Comparison of ENCODE assay signal across 28 mouse cellular contexts in genomic region chr1:182714236-182714935, GRCm38 (mm10). TPM values are rescaled to one million over a fixed set of nuclear protein-coding genes. Genes with fewer than 3 reads are reported as not detected.
DNase-seq lines count a peak whose midpoint lies in the region; ATAC-seq lines count a peak whose summit lies in the region.
"Had no signal": no experiment of that assay in that cellular context is flagged by ENCODE, and none has a peak within 500 bp of the region (broad histone marks: within the 10 kb centered on the region; RNA-seq: fewer than 3 reads in every experiment).

No protein-coding gene starts in this region.

- H3K36me3 ChIP-seq in embryonic facial prominence, embryonic 14.5 days (ENCODE audit: control insufficient read depth, insufficient read depth, low read length) = no peaks in the 10 kb centered on the region
- no peaks in the 10 kb centered on the region for H3K36me3 ChIP-seq in embryonic facial prominence, embryonic 10.5 days (replicated peaks)
- no peaks in the 10 kb centered on the region for H3K36me3 ChIP-seq in heart, embryonic 10.5 days
- no peaks in the 10 kb centered on the region for H3K36me3 ChIP-seq in heart, embryonic 11.5 days (ENCODE audit: control insufficient read depth, insufficient read depth, low read length)
- H3K36me3 ChIP-seq: G1E had no signal

- H3K4me2 ChIP-seq in embryonic facial prominence, embryonic 14.5 days (ENCODE audit: low read depth, low read length) = no peak overlapping the region
- no peak overlapping the region for H3K4me2 ChIP-seq in heart, embryonic 11.5 days

- ATAC-seq in embryonic facial prominence, embryonic 14.5 days (ENCODE audit: low read depth) = peak; percentile 65
- no peak for ATAC-seq in heart, embryonic 11.5 days (replicated peaks; ENCODE audit: insufficient number of reproducible peaks, low FRiP score, low TSS enrichment)
- ATAC-seq: activated CD4-positive, CD25-positive, alpha-beta regulatory T cell, adult 4 months; CD4-positive, CD25-positive, alpha-beta regulatory T cell, adult 4 months; Patski had no signal

- no peak overlapping the region for H3K9ac ChIP-seq in embryonic facial prominence, embryonic 14.5 days (ENCODE audit: low read depth, low read length)
- no peak overlapping the region for H3K9ac ChIP-seq in heart, embryonic 11.5 days (ENCODE audit: low read depth, low read length)

- WGBS in embryonic facial prominence, embryonic 14.5 days = 72% methylated on average over 6 of the region's 6 CpGs
- 74% methylated on average over 6 of the region's 6 CpGs for WGBS in embryonic facial prominence, embryonic 10.5 days
- WGBS in heart, embryonic 10.5 days = 72% methylated on average over 6 of the region's 6 CpGs
- WGBS in heart, embryonic 11.5 days (ENCODE audit: insufficient replicate concordance) = 62% methylated on average over 6 of the region's 6 CpGs

- no peaks in the 10 kb centered on the region for H3K27me3 ChIP-seq in embryonic facial prominence, embryonic 14.5 days (replicated peaks; ENCODE audit: control insufficient read depth, insufficient read depth, low read length)
- H3K27me3 ChIP-seq in embryonic facial prominence, embryonic 10.5 days (replicated peaks; ENCODE audit: low read depth, poor library complexity, severe bottlenecking) = no peaks in the 10 kb centered on the region
- H3K27me3 ChIP-seq in heart, embryonic 10.5 days (ENCODE audit: insufficient read depth, poor library complexity, severe bottlenecking) = no peaks in the 10 kb centered on the region
- no peaks in the 10 kb centered on the region for H3K27me3 ChIP-seq in heart, embryonic 11.5 days (ENCODE audit: control insufficient read depth, insufficient read depth, low read length)
- H3K27me3 ChIP-seq: CH12.LX, Patski had no signal

- peak; percentile 36 for DNase-seq in embryonic facial prominence, embryonic 14.5 days (ENCODE audit: low spot score)
- no peak for DNase-seq in embryonic facial prominence, embryonic 10.5 days (ENCODE audit: low spot score)
- DNase-seq in heart, adult 11 months = peak; percentile 67
- DNase-seq in heart, adult 8-10 months (ENCODE audit: low spot score) = no peak
- peak; percentile 64 for DNase-seq in heart, embryonic 10.5 days (ENCODE audit: low spot score)
- DNase-seq in retina, postnatal 1 day = peak; percentile 27
- DNase-seq in retina, embryonic 14.5 days (ENCODE audit: low spot score) = no peak
- DNase-seq: adrenal gland, adult 2 months; adrenal gland, adult 8-10 months; adrenal gland, postnatal 10 days; adrenal gland, postnatal 14 days; adrenal gland, postnatal 25 days; adrenal gland, postnatal 36 days; B cell, adult 2 months; cerebellum, adult 11 months; cerebellum, adult 11-12 months had no signal

- H3K9me3 ChIP-seq in embryonic facial prominence, embryonic 14.5 days (ENCODE audit: control insufficient read depth, low read length) = no peaks in the 10 kb centered on the region
- H3K9me3 ChIP-seq in embryonic facial prominence, embryonic 10.5 days = no peaks in the 10 kb centered on the region
- H3K9me3 ChIP-seq in heart, embryonic 10.5 days = no peaks in the 10 kb centered on the region
- H3K9me3 ChIP-seq in heart, embryonic 11.5 days (replicated peaks; ENCODE audit: control insufficient read depth, low read length) = no peaks in the 10 kb centered on the region

- no peak overlapping the region for H3K27ac ChIP-seq in embryonic facial prominence, embryonic 14.5 days (replicated peaks; ENCODE audit: low read depth, low read length)
- H3K27ac ChIP-seq in embryonic facial prominence, embryonic 10.5 days (replicated peaks) = no peak overlapping the region
- no peak overlapping the region for H3K27ac ChIP-seq in heart, embryonic 10.5 days
- H3K27ac ChIP-seq in heart, embryonic 11.5 days (ENCODE audit: low read depth, low read length) = no peak overlapping the region

- no peak overlapping the region for H3K4me3 ChIP-seq in embryonic facial prominence, embryonic 14.5 days (ENCODE audit: low read depth, low read length)
- H3K4me3 ChIP-seq in embryonic facial prominence, embryonic 10.5 days = no peak overlapping the region
- H3K4me3 ChIP-seq in heart, embryonic 10.5 days = no peak overlapping the region
- no peak overlapping the region for H3K4me3 ChIP-seq in heart, embryonic 11.5 days (ENCODE audit: low read depth, low read length)

- no peaks in the 10 kb centered on the region for H3K4me1 ChIP-seq in embryonic facial prominence, embryonic 14.5 days (ENCODE audit: control insufficient read depth, insufficient read depth, low read length)
- H3K4me1 ChIP-seq in embryonic facial prominence, embryonic 10.5 days = peaks cover 10% of the 10 kb centered on the region
- peaks cover 7% of the 10 kb centered on the region for H3K4me1 ChIP-seq in heart, embryonic 10.5 days
- peaks cover 4% of the 10 kb centered on the region; the same call in 1 of the 2 replicates for H3K4me1 ChIP-seq in heart, embryonic 11.5 days (ENCODE audit: control insufficient read depth, insufficient read depth, low read length)

RNA-seq across cellular contexts. Expression of gene Ccdc185, which starts 34.6 kb away (rescaled TPM):
- not detected in 2 replicates for polyA plus RNA-seq in embryonic facial prominence, embryonic 14.5 days (2014; fragmentation: Nextera tagmentation; extraction: Ambion mirVana)
- polyA plus RNA-seq in embryonic facial prominence, embryonic 10.5 days (2016; fragmentation: Nextera tagmentation; extraction: Ambion mirVana) = not detected in 2 replicates
- not detected for total RNA-seq in heart, adult 8-10 months (2022)
- 0.08 TPM in 1 of 2 replicates, not detected in the other for polyA plus RNA-seq in heart, embryonic 10.5 days (2016; fragmentation: Nextera tagmentation; extraction: Ambion mirVana)
- not detected in 2 replicates for polyA plus RNA-seq in heart, embryonic 11.5 days (2014; fragmentation: Nextera tagmentation; extraction: Ambion mirVana)
- total RNA-seq: adrenal gland, adult 18-20 months; adrenal gland, adult 2 months; adrenal gland, adult 8-10 months; adrenal gland, postnatal 10 days; adrenal gland, postnatal 14 days; adrenal gland, postnatal 25 days; adrenal gland, postnatal 36 days; adrenal gland, postnatal 4 days; CH12.LX; ES-E14; MEL had no signal
- polyA plus RNA-seq: activated CD4-positive, CD25-positive, alpha-beta regulatory T cell, adult 4 months; adrenal gland, adult 2 months; brain, embryonic 14.5 days; C2C12; CD4-positive, CD25-positive, alpha-beta regulatory T cell, adult 4 months; G1E; Patski had no signal

RNA-seq across cellular contexts. Expression of gene Susd4, which starts 49.3 kb away (rescaled TPM):
- polyA plus RNA-seq in embryonic facial prominence, embryonic 14.5 days (2014; fragmentation: Nextera tagmentation; extraction: Ambion mirVana) = 11.7 and 15.0 TPM in 2 replicates
- polyA plus RNA-seq in embryonic facial prominence, embryonic 10.5 days (2016; fragmentation: Nextera tagmentation; extraction: Ambion mirVana) = 13.5 and 14.9 TPM in 2 replicates
- total RNA-seq in heart, adult 8-10 months (2022) = under 1 TPM; 0.12 to 0.57 (median 0.28) TPM
- polyA plus RNA-seq in heart, embryonic 10.5 days (2016; fragmentation: Nextera tagmentation; extraction: Ambion mirVana) = 6.5 and 9.4 TPM in 2 replicates
- 5.4 and 5.9 TPM in 2 replicates for polyA plus RNA-seq in heart, embryonic 11.5 days (2014; fragmentation: Nextera tagmentation; extraction: Ambion mirVana)
- total RNA-seq: CH12.LX, G1E, MEL had no signal
- polyA plus RNA-seq: G1E had no signal

Comparison
In these comparisons a context has a peak if more than half of its experiments do, and no peak if none do; other contexts are left out.
1. DNase-seq: peak in embryonic facial prominence, embryonic 14.5 days (single experiment), heart, adult 11 months (single experiment), heart, embryonic 10.5 days (single experiment) and retina, postnatal 1 day (single experiment); none in embryonic facial prominence, embryonic 10.5 days (single experiment), heart, adult 8-10 months (single experiment) and retina, embryonic 14.5 days (single experiment).